Mouse (Mus musculus): ENCODE measurements at regions not wholly inside any gene's neighbourhood (a gene's known extent, or its start where the extent isn't known, plus 50 kb on each side); places are given as distances from the start of the nearest gene placed in this dataset.

DNA sequence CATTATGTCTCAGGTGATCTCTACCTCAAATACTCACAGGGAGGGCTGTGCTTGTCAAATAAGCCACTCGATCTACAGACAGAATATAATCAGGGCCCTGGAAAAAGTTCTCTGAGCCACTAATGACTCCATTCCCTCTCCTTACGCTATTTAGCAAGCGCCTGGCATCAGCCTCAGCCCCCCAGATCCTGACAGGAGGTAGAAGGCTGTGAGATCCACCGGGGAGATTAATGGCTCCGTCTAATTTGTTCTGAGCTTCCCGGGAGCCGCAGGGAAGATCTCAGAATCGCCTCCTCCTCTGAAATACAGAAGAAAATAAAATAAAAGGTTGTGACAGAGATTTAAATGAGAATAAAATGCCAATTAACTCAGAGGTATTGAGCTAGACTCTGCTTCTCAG, 189.4 kb downstream of the Tle3 start:
- Histone ChIP-seq H3K4me2 (ENCODE audit: low read depth) (no peak overlapping the region), H3K4me1 (replicated peaks; ENCODE audit: control insufficient read depth in 2 of 2, insufficient read depth in 2 of 2, low read length in 1 of 2) (no peaks in the 10 kb centered on the region), H3K4me3 (ENCODE audit: insufficient read depth in 1 of 2, low read depth in 2 of 2, low read length in 2 of 2) (no peak overlapping the region), H3K27ac (no peak overlapping the region), H3K9ac (replicated peaks) (no peak overlapping the region), H3K9me3 (ENCODE audit: control insufficient read depth, low read length) (no peaks in the 10 kb centered on the region), H3K27me3 (ENCODE audit: control insufficient read depth, insufficient read depth, low read length) (no peaks in the 10 kb centered on the region), H3K36me3 (replicated peaks; ENCODE audit: control insufficient read depth, insufficient read depth, low read depth) (no peaks in the 10 kb centered on the region)
- ATAC-seq (ENCODE audit: insufficient read depth) (no peak), DNase-seq (ENCODE audit: low read depth in 3 of 3, low spot score in 3 of 3) (no peak)
- TF ChIP-seq EP300 (IDR thresholded peaks at IDR 0.05; ENCODE audit: low read depth) (no peak), CTCF (IDR thresholded peaks at IDR 0.05; ENCODE audit: low read depth) (no peak)
- 40% methylated on average over 8 of the region's 8 CpGs for WGBS (ENCODE audit: insufficient replicate concordance)

- H3K9me3 ChIP-seq (ENCODE audit: control insufficient read depth, low read length) = no peaks in the 10 kb centered on the region
- ATAC-seq (ENCODE audit: insufficient read depth) = no peak
- no peak overlapping the region for H3K4me3 ChIP-seq (ENCODE audit: insufficient read depth in 1 of 2, low read depth in 2 of 2, low read length in 2 of 2)
- H3K27ac ChIP-seq = no peak overlapping the region
- no peak overlapping the region for H3K9ac ChIP-seq (replicated peaks)
- TF ChIP-seq CTCF (IDR thresholded peaks at IDR 0.05; ENCODE audit: low read depth) (no peak), EP300 (IDR thresholded peaks at IDR 0.05; ENCODE audit: low read depth) (no peak)
- no peaks in the 10 kb centered on the region for H3K36me3 ChIP-seq (replicated peaks; ENCODE audit: control insufficient read depth, insufficient read depth, low read depth)
- WGBS (ENCODE audit: insufficient replicate concordance) = 71% methylated on average over 10 of the region's 10 CpGs
- H3K4me1 ChIP-seq (replicated peaks; ENCODE audit: control insufficient read depth in 2 of 2, insufficient read depth in 2 of 2, low read length in 1 of 2) = no peaks in the 10 kb centered on the region
- H3K27me3 ChIP-seq (ENCODE audit: control insufficient read depth, insufficient read depth, low read length) = no peaks in the 10 kb centered on the region
- no peak for DNase-seq (ENCODE audit: low read depth in 3 of 3, low spot score in 3 of 3)
- H3K4me2 ChIP-seq (ENCODE audit: low read depth) = no peak overlapping the region
Measured at GRCm38 (mm10) chr9:61558621-61559020, 186.5 kb downstream of the Tle3 start.

- Histone ChIP-seq H3K9ac (replicated peaks) (no peak overlapping the region), H3K4me3 (ENCODE audit: insufficient read depth in 1 of 2, low read depth in 2 of 2, low read length in 2 of 2) (no peak overlapping the region), H3K4me2 (ENCODE audit: low read depth) (no peak overlapping the region), H3K27me3 (ENCODE audit: control insufficient read depth, insufficient read depth, low read length) (no peaks in the 10 kb centered on the region), H3K4me1 (replicated peaks; ENCODE audit: control insufficient read depth in 2 of 2, insufficient read depth in 2 of 2, low read length in 1 of 2) (no peaks in the 10 kb centered on the region), H3K27ac (no peak overlapping the region), H3K36me3 (replicated peaks; ENCODE audit: control insufficient read depth, insufficient read depth, low read depth) (no peaks in the 10 kb centered on the region), H3K9me3 (ENCODE audit: control insufficient read depth, low read length) (no peaks in the 10 kb centered on the region)
- DNase-seq (ENCODE audit: low read depth in 3 of 3, low spot score in 3 of 3) = no peak
- 54% methylated on average over 7 of the region's 7 CpGs for WGBS (ENCODE audit: insufficient replicate concordance)
- ATAC-seq (ENCODE audit: insufficient read depth) = no peak
- TF ChIP-seq CTCF (IDR thresholded peaks at IDR 0.05; ENCODE audit: low read depth) (no peak), EP300 (IDR thresholded peaks at IDR 0.05; ENCODE audit: low read depth) (no peak)
Measured at GRCm38 (mm10) chr9:61557025-61557424, 184.9 kb downstream of the Tle3 start.

DNA sequence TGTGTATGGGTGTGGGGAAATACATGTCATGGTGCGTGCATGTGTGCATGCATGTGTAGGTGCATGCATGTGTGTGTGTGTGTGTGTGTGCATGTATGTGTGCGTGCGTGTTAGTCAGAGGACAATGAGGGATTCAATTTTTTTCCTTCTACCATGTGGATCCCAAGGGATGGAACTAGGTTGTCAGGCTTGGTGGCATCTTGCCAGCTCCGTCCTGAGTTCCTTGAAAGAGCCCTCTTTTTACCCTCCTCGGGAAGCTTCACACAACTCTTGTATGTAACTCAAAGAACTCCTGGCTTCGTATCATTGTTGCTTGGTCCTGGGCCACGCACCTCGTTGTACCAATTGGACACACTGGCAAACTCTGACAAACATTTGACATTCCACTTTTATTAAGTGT, 183.0 kb downstream of the Tle3 start:
- no peak overlapping the region for H3K4me2 ChIP-seq (ENCODE audit: low read depth)
- no peaks in the 10 kb centered on the region for H3K36me3 ChIP-seq (replicated peaks; ENCODE audit: control insufficient read depth, insufficient read depth, low read depth)
- no peak for TF ChIP-seq CTCF (IDR thresholded peaks at IDR 0.05; ENCODE audit: low read depth)
- TF ChIP-seq EP300 (IDR thresholded peaks at IDR 0.05; ENCODE audit: low read depth) = no peak
- H3K9ac ChIP-seq (replicated peaks) = no peak overlapping the region
- H3K27ac ChIP-seq = no peak overlapping the region
- DNase-seq (ENCODE audit: low read depth in 3 of 3, low spot score in 3 of 3) = no peak
- ATAC-seq (ENCODE audit: insufficient read depth) = no peak
- H3K4me3 ChIP-seq (ENCODE audit: insufficient read depth in 1 of 2, low read depth in 2 of 2, low read length in 2 of 2) = no peak overlapping the region
- WGBS (ENCODE audit: insufficient replicate concordance) = 67% methylated on average over 8 of the region's 8 CpGs
- no peaks in the 10 kb centered on the region for H3K9me3 ChIP-seq (ENCODE audit: control insufficient read depth, low read length)
- H3K4me1 ChIP-seq (replicated peaks; ENCODE audit: control insufficient read depth in 2 of 2, insufficient read depth in 2 of 2, low read length in 1 of 2) = no peaks in the 10 kb centered on the region
- no peaks in the 10 kb centered on the region for H3K27me3 ChIP-seq (ENCODE audit: control insufficient read depth, insufficient read depth, low read length)

DNA sequence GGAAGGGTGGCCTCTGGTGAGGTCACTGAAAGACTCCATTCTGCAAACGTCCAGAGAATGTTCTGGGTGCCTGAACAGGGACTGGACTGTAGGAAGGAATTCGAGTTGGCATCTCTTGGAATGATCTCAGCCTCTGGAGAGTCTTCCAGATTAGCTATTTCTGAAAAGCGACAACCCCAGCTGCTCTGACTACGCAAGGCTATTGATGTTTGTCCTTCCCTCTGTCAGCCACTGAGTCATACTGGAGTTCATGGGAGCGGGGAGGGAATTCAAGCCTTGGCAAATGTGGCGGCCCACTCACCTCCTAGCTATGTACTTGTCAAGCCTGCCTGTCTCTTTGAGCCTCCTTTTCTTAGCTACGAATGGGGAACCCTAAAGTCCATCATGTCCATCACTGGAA, 182.4 kb downstream of the Tle3 start:
- H3K27ac ChIP-seq = no peak overlapping the region
- no peak overlapping the region for H3K4me3 ChIP-seq (ENCODE audit: insufficient read depth in 1 of 2, low read depth in 2 of 2, low read length in 2 of 2)
- H3K4me1 ChIP-seq (replicated peaks; ENCODE audit: control insufficient read depth in 2 of 2, insufficient read depth in 2 of 2, low read length in 1 of 2) = no peaks in the 10 kb centered on the region
- H3K36me3 ChIP-seq (replicated peaks; ENCODE audit: control insufficient read depth, insufficient read depth, low read depth) = no peaks in the 10 kb centered on the region
- no peak for DNase-seq (ENCODE audit: low read depth in 3 of 3, low spot score in 3 of 3)
- WGBS (ENCODE audit: insufficient replicate concordance) = 54% methylated on average over 7 of the region's 7 CpGs
- no peaks in the 10 kb centered on the region for H3K9me3 ChIP-seq (ENCODE audit: control insufficient read depth, low read length)
- H3K9ac ChIP-seq (replicated peaks) = no peak overlapping the region
- ATAC-seq (ENCODE audit: insufficient read depth) = no peak
- no peak for TF ChIP-seq EP300 (IDR thresholded peaks at IDR 0.05; ENCODE audit: low read depth)
- TF ChIP-seq CTCF (IDR thresholded peaks at IDR 0.05; ENCODE audit: low read depth) = no peak
- no peaks in the 10 kb centered on the region for H3K27me3 ChIP-seq (ENCODE audit: control insufficient read depth, insufficient read depth, low read length)
- H3K4me2 ChIP-seq (ENCODE audit: low read depth) = no peak overlapping the region
